Mouse (Mus musculus) midbrain, postnatal 0 days (tissue): ENCODE data around the gene Lypla2. TPM values are rescaled to one million over a fixed set of nuclear protein-coding genes. Genes with fewer than 3 reads are reported as not detected.
A peak's percentile ranks its signal among the peaks of the same experiment; 100 is the strongest.

ENCODE experiments used
- ATAC-seq: fragments of 200-750 bp; cut with Nextera tagmentation; 2 replicates; pipeline ENCODE4 v1.8.0; 2017; ENCODE audit warnings: moderate number of reproducible peaks, mild to moderate bottlenecking, moderate TSS enrichment, moderate library complexity; ENCODE audit not compliant: low FRiP score
- DNase-seq: peaks from one replicate; pipeline ENCODE4 v3.0.0-alpha.2; 2015; ENCODE audit warnings: low spot score
- H3K27ac ChIP-seq: fragments of 300-500 bp; sonication (generic); 2 replicates; pipeline ENCODE4 v1.5.1; 2014; ENCODE audit warnings: low read depth, mild to moderate bottlenecking, low read length, mixed read lengths
- H3K27me3 ChIP-seq: fragments of 300-500 bp; sonication (generic); 2 replicates; pipeline ENCODE4 v1.6.1; 2014; ENCODE audit warnings: low read length, control low read depth, mixed read lengths; ENCODE audit not compliant: insufficient read depth
- H3K36me3 ChIP-seq: fragments of 300-500 bp; sonication (generic); 2 replicates; pipeline ENCODE4 v1.6.1; 2014; ENCODE audit warnings: low read length, control low read depth, mixed read lengths; ENCODE audit not compliant: insufficient read depth
- H3K4me1 ChIP-seq: fragments of 300-500 bp; sonication (generic); 2 replicates; pipeline ENCODE4 v1.6.1; 2014; ENCODE audit warnings: mild to moderate bottlenecking, control low read depth, antibody characterized with exemption, low read length, mixed read lengths; ENCODE audit not compliant: insufficient read depth
- H3K4me2 ChIP-seq: fragments of 300-500 bp; sonication (generic); 2 replicates; pipeline ENCODE4 v1.6.1; 2014; ENCODE audit warnings: low read depth, mild to moderate bottlenecking, low read length, mixed read lengths; ENCODE audit not compliant: poor library complexity, severe bottlenecking
- H3K4me3 ChIP-seq: fragments of 300-500 bp; sonication (generic); 2 replicates; pipeline ENCODE4 v1.5.1; 2014; ENCODE audit warnings: low read depth, mild to moderate bottlenecking, low read length, moderate library complexity
- H3K9ac ChIP-seq: fragments of 300-500 bp; sonication (generic); replicated peaks from 2 replicates; pipeline ENCODE4 v1.6.1; 2014; ENCODE audit warnings: mild to moderate bottlenecking, low read length, moderate library complexity, mixed read lengths; ENCODE audit not compliant: poor library complexity, severe bottlenecking
- H3K9me3 ChIP-seq: fragments of 300-500 bp; sonication (generic); 2 replicates; pipeline ENCODE4 v1.6.1; 2016; ENCODE audit warnings: low read length, control low read depth
- CTCF ChIP-seq: IDR thresholded peaks from 2 replicates; pipeline ENCODE4 v1.5.1; 2016; ENCODE audit warnings: antibody characterized with exemption, mild to moderate bottlenecking
- WGBS: fragments of 180-500 bp; shearing (Covaris S2); extraction: QIAGEN DNeasy Blood & Tissue Kit; methylation state at CpG from one replicate; pipeline ENCODE4 v1.1.7; 2014; 5-methylcytosine and 5-hydroxymethylcytosine counted together
- polyA plus RNA-seq: library from polyadenylated mRNA; unstranded; fragments of >200 nt; fragmentation: Nextera tagmentation; extraction: Ambion mirVana; gene quantifications from 2 replicates; pipeline ENCODE4 v1.2.1, GENCODE M21; 2015
- total RNA-seq: library from RNA; depleted of rRNA; stranded (reverse); fragments of >200 nt; gene quantifications from 2 replicates; pipeline ENCODE4 v1.2.3, GENCODE M21; 2014

Lypla2 gene
- total and polyA plus RNA-seq, 2 experiments from 2014 or later = 182 to 212 TPM

GRCm38 (mm10) chr4:135987714-135988113 is 15.3 kb upstream of the Lypla2 start:
- peak overlapping the region; percentile 84 for H3K4me2 ChIP-seq
- H3K27ac ChIP-seq = peak overlapping the region; percentile 57
- DNase-seq (no peak), ATAC-seq (no peak)
- peak overlapping the region; percentile 88 for H3K4me3 ChIP-seq
- no peaks in the 10 kb centered on the region for H3K9me3 ChIP-seq
- WGBS = 60% methylated on average over 9 of the region's 9 CpGs
- H3K9ac ChIP-seq = peak overlapping the region; percentile 95; the same call in 1 of the 2 replicates
- no peaks in the 10 kb centered on the region for H3K36me3 ChIP-seq
- peaks cover 7% of the 10 kb centered on the region for H3K4me1 ChIP-seq
- H3K27me3 ChIP-seq = no peaks in the 10 kb centered on the region
- TF ChIP-seq CTCF = no peak

- peaks cover 7% of the 10 kb centered on the region for H3K4me1 ChIP-seq
- under 1% methylated on average over 66 of the region's 81 CpGs for WGBS
- peak; percentile 89 for ATAC-seq
Observed at GRCm38 (mm10) chr4:135986943-135987710, 14.7 kb upstream of the Lypla2 start, which contains the start of gene Pithd1. Gene Pithd1 (minus strand): TSS chr4:135987264.

GRCm38 (mm10) chr4:135986301-135986942 is 14.0 kb upstream of the Lypla2 start:
- H3K9me3 ChIP-seq = no peaks in the 10 kb centered on the region
- no peaks in the 10 kb centered on the region for H3K27me3 ChIP-seq
- H3K27ac ChIP-seq = peak overlapping the region; percentile 57
- H3K4me2 ChIP-seq = peak overlapping the region; percentile 84
- ATAC-seq = peak; percentile 48
- no peak for DNase-seq
- peaks cover 7% of the 10 kb centered on the region for H3K4me1 ChIP-seq
- 9% methylated on average over 22 of the region's 23 CpGs for WGBS
- H3K9ac ChIP-seq = peak overlapping the region; percentile 95
- H3K36me3 ChIP-seq = no peaks in the 10 kb centered on the region
- no peak for TF ChIP-seq CTCF
- H3K4me3 ChIP-seq = peak overlapping the region; percentile 88

More at GRCm38 (mm10) chr4:135986943-135987710, 14.7 kb upstream of the Lypla2 start, which contains the start of gene Pithd1:
- no peaks in the 10 kb centered on the region for H3K27me3 ChIP-seq
- peak; percentile 59 for TF ChIP-seq CTCF
- no peaks in the 10 kb centered on the region for H3K36me3 ChIP-seq
- H3K9me3 ChIP-seq = no peaks in the 10 kb centered on the region
- H3K4me3 ChIP-seq = peak within 1 kb of the TSS; percentile 88
- H3K27ac ChIP-seq = peak within 1 kb of the TSS; percentile 57
- peak; percentile 94 for DNase-seq
- H3K4me2 ChIP-seq = peak within 1 kb of the TSS; percentile 84
- peak within 1 kb of the TSS; percentile 95 for H3K9ac ChIP-seq

- TF ChIP-seq CTCF = no peak
- ATAC-seq = no peak
- H3K9me3 ChIP-seq = no peaks in the 10 kb centered on the region
- H3K27me3 ChIP-seq = no peaks in the 10 kb centered on the region
- 0 out of 2 replicates have a peak, but pooled peaks cover 1% of the 10 kb centered on the region for H3K36me3 ChIP-seq
- H3K9ac ChIP-seq = no peak overlapping the region
- H3K4me1 ChIP-seq = peaks cover 7% of the 10 kb centered on the region
- peak overlapping the region; percentile 84 for H3K4me2 ChIP-seq
- no peak for DNase-seq
- 94% methylated on average over 7 of the region's 7 CpGs for WGBS
- peak overlapping the region; percentile 88 for H3K4me3 ChIP-seq
- no peak overlapping the region for H3K27ac ChIP-seq
Observed at GRCm38 (mm10) chr4:135985769-135986168, 13.3 kb upstream of the Lypla2 start.

GRCm38 (mm10) chr4:135985193-135985592 is 12.8 kb upstream of the Lypla2 start:
- Histone ChIP-seq H3K9me3 (no peaks in the 10 kb centered on the region), H3K27me3 (no peaks in the 10 kb centered on the region), H3K27ac (no peak overlapping the region), H3K4me3 (no peak overlapping the region), H3K4me1 (peaks cover 7% of the 10 kb centered on the region), H3K36me3 (0 out of 2 replicates have a peak, but pooled peaks cover 3% of the 10 kb centered on the region), H3K9ac (no peak overlapping the region), H3K4me2 (no peak overlapping the region)
- TF ChIP-seq CTCF = no peak
- ATAC-seq (no peak), DNase-seq (no peak)
- 92% methylated on average over 5 of the region's 5 CpGs for WGBS

GRCm38 (mm10) chr4:135984556-135984955 is 12.1 kb upstream of the Lypla2 start:
- ATAC-seq (no peak), DNase-seq (no peak)
- no peaks in the 10 kb centered on the region for H3K27me3 ChIP-seq
- no peak overlapping the region for H3K4me2 ChIP-seq
- H3K4me1 ChIP-seq = peaks cover 7% of the 10 kb centered on the region
- WGBS = 84% methylated on average over 5 of the region's 5 CpGs
- 0 out of 2 replicates have a peak, but pooled peaks cover 3% of the 10 kb centered on the region for H3K36me3 ChIP-seq
- no peaks in the 10 kb centered on the region for H3K9me3 ChIP-seq
- H3K27ac ChIP-seq = no peak overlapping the region
- no peak for TF ChIP-seq CTCF
- no peak overlapping the region for H3K9ac ChIP-seq
- H3K4me3 ChIP-seq = no peak overlapping the region
